Mouse (Mus musculus): Measurements from ENCODE around the gene Fbxw4. TPM values are rescaled to one million over a fixed set of nuclear protein-coding genes. Genes with fewer than 3 reads are reported as not detected.

The Fbxw4 gene
- polyA plus RNA-seq, 1 experiment from 2014 or later, result 4.2 TPM

DNA sequence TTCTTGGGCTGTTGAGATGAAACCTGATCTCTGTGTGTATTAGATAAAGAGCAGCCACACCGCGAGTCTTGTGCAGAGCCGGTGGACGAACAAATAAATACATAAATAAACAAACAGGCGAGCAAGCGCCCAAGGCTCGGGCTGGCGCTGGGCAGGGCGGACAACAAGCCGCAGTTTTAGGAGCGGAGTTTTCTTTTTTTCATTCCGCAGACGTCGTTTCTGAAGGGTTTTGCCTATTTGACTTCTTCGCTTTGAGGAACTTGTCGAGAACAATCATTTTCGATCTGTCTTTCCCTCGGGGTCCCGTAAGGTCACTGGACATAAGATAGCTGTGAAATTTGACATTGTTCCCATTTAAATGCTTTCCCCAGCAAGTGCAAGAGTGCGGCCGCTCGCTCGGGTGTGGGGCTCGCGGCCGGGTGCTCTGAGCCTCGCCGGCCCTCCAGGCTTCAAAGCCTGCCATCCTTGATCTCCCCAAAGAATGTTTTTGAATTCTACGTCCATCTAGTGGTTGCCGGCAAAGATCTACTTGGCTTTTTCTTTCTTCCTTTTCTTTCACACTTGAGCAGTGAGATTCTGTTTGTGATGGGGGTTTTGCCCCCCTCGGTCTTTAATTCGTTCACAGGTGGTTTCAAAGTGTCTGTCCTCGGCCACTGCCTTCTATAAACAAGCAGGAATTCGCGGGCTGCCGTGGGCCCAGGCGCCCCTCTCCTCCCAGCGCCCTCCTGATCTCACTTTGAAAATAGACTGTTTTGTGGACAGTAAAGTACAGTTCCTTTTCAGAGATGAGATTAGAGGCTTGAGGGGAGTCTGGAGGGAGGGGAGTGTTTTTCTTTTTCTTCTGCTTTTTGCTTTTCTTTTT is 15.8 kb upstream of the Fbxw4 start:
- Histone ChIP-seq H3K27me3 (peaks cover 21% of the 10 kb centered on the region; the same call in 1 of the 2 replicates), H3K27ac (no peak overlapping the region), H3K9ac (no peak overlapping the region), H3K4me1 (peaks cover 13% of the 10 kb centered on the region), H3K36me3 (no peaks in the 10 kb centered on the region), H3K4me2 (peak overlapping the region; percentile 52), H3K9me3 (no peaks in the 10 kb centered on the region), H3K4me3 (peak overlapping the region; percentile 32)
- WGBS, result 1% methylated on average over 38 of the region's 38 CpGs
- no peak for ATAC-seq (ENCODE audit: insufficient number of reproducible peaks, low FRiP score, low TSS enrichment, low read depth)

DNA sequence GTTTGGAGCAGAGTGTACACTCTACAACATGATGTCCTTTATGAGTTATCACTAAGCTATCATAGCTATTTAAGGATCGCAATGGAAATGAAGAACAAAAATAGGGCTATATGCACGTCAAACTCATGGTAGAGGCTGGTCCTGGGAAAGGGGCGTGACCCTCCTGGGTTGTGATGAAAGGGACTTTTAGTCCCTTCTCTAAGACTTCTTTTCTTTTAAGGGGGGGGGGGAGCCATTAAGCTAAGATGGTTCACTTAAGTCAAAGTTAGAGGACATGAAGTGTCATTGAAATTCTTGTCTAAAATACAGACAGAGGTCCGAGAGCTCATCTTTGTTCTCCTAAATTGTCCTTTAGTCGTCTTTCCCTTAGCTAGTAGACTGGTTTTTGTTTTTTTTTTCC is 15.1 kb upstream of the Fbxw4 start:
- no peaks in the 10 kb centered on the region for H3K9me3 ChIP-seq
- WGBS, result 31% methylated on average over 5 of the region's 5 CpGs
- peaks cover 21% of the 10 kb centered on the region; the same call in 1 of the 2 replicates for H3K27me3 ChIP-seq
- no peak overlapping the region; the same call in 1 of the 2 replicates for H3K4me2 ChIP-seq
- H3K9ac ChIP-seq, result no peak overlapping the region
- no peaks in the 10 kb centered on the region for H3K36me3 ChIP-seq
- H3K4me3 ChIP-seq, result no peak overlapping the region
- peaks cover 13% of the 10 kb centered on the region for H3K4me1 ChIP-seq
- no peak overlapping the region for H3K27ac ChIP-seq
- no peak for ATAC-seq (ENCODE audit: insufficient number of reproducible peaks, low FRiP score, low TSS enrichment, low read depth)

GRCm38 (mm10) chr19:45672971-45673370 is 12.9 kb upstream of the Fbxw4 start:
- 83% methylated on average over 9 of the region's 9 CpGs for WGBS

GRCm38 (mm10) chr19:45668986-45669385 is 8.9 kb upstream of the Fbxw4 start:
- ATAC-seq (ENCODE audit: insufficient number of reproducible peaks, low FRiP score, low TSS enrichment, low read depth), result no peak
- H3K9me3 ChIP-seq, result no peaks in the 10 kb centered on the region

More at GRCm38 (mm10) chr19:45672971-45673370, 12.9 kb upstream of the Fbxw4 start:
- Histone ChIP-seq H3K27ac (no peak overlapping the region), H3K9ac (no peak overlapping the region), H3K36me3 (no peaks in the 10 kb centered on the region), H3K27me3 (peaks cover 21% of the 10 kb centered on the region; the same call in 1 of the 2 replicates), H3K4me1 (peaks cover 13% of the 10 kb centered on the region), H3K4me2 (no peak overlapping the region), H3K9me3 (no peaks in the 10 kb centered on the region), H3K4me3 (no peak overlapping the region)
- ATAC-seq (ENCODE audit: insufficient number of reproducible peaks, low FRiP score, low TSS enrichment, low read depth), result no peak

DNA sequence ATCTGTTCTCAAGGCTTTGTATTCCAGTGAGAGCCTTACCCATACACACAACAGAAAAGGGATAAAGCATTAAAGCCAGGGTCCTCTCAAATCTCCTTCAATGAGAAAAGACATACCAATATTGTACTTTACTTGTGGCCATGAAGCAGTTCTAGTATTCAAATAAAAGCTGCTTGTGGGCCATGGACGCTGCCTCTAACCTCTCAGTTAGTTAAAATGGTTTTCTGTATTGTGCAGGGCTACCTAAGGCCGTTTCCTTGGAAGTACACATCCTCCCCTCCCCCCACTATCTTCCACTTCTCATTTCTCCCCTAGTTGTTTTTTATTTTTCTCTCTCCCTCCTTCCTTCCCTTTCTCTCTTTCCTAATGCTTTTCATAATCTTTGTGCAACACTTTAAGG is 3.7 kb upstream of the Fbxw4 start:
- no peak for ATAC-seq (ENCODE audit: insufficient number of reproducible peaks, low FRiP score, low TSS enrichment, low read depth)
- Histone ChIP-seq H3K9me3 (no peaks in the 10 kb centered on the region), H3K27me3 (no peaks in the 10 kb centered on the region), H3K9ac (no peak overlapping the region), H3K27ac (no peak overlapping the region), H3K4me3 (no peak overlapping the region), H3K36me3 (no peaks in the 10 kb centered on the region), H3K4me2 (no peak overlapping the region), H3K4me1 (peaks cover 10% of the 10 kb centered on the region)
- WGBS, result 68% methylated on average over 2 of the region's 2 CpGs

More at GRCm38 (mm10) chr19:45668986-45669385, 8.9 kb upstream of the Fbxw4 start:
- Histone ChIP-seq H3K27me3 (no peaks in the 10 kb centered on the region; the same call in 1 of the 2 replicates), H3K4me3 (no peak overlapping the region), H3K4me2 (no peak overlapping the region), H3K27ac (no peak overlapping the region), H3K36me3 (no peaks in the 10 kb centered on the region), H3K4me1 (no peaks in the 10 kb centered on the region), H3K9ac (no peak overlapping the region)
- 84% methylated on average over 4 of the region's 4 CpGs for WGBS

GRCm38 (mm10) chr19:45660503-45660790 is 335 bp upstream of the Fbxw4 start:
- H3K27ac ChIP-seq, result peak overlapping the region; percentile 95
- H3K27me3 ChIP-seq, result no peaks in the 10 kb centered on the region
- H3K9me3 ChIP-seq, result no peaks in the 10 kb centered on the region
- WGBS, result 15% methylated on average over 18 of the region's 18 CpGs
- peak overlapping the region; percentile 70 for H3K4me2 ChIP-seq
- H3K4me1 ChIP-seq, result peaks cover 29% of the 10 kb centered on the region
- H3K4me3 ChIP-seq, result peak overlapping the region; percentile 90
- H3K36me3 ChIP-seq, result no peaks in the 10 kb centered on the region
- no peak for ATAC-seq (ENCODE audit: insufficient number of reproducible peaks, low FRiP score, low TSS enrichment, low read depth)
- H3K9ac ChIP-seq, result peak overlapping the region; percentile 98

DNA sequence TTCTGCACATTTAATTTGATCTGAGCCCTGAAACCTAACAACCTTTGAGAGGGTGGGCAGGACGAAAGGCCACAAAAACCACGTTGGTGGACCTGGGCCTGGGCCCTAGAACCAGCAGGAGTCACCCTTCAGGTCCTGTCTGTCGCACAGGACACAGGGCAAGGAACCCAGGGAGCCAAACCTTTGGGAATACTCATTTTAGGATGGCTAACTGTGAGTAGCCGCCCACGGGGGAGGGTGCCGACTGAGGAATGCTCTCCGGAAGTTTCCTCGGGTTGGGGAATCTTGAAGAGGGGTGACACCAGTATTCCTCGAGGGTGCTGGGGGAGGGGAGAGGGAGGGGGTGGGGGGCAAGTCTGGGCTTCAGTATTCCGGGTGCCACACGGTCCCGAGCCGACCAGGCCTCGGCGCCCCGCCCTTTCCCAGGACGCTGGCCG is 793 bp downstream of the Fbxw4 start:
- peak overlapping the region; percentile 90 for H3K4me3 ChIP-seq
- no peaks in the 10 kb centered on the region for H3K9me3 ChIP-seq
- peak overlapping the region; percentile 95 for H3K27ac ChIP-seq
- peaks cover 31% of the 10 kb centered on the region for H3K4me1 ChIP-seq
- no peaks in the 10 kb centered on the region for H3K27me3 ChIP-seq
- no peaks in the 10 kb centered on the region for H3K36me3 ChIP-seq
- H3K9ac ChIP-seq, result peak overlapping the region; percentile 98
- under 1% methylated on average over 17 of the region's 18 CpGs for WGBS
- 0 out of 2 replicates have a peak, but pooled peaks have one; percentile 5 for ATAC-seq (ENCODE audit: insufficient number of reproducible peaks, low FRiP score, low TSS enrichment, low read depth)
- peak overlapping the region; percentile 70 for H3K4me2 ChIP-seq

GRCm38 (mm10) chr19:45658556-45659268 is 1.4 kb downstream of the Fbxw4 start:
- Histone ChIP-seq H3K27me3 (no peaks in the 10 kb centered on the region), H3K4me1 (peaks cover 31% of the 10 kb centered on the region), H3K36me3 (no peaks in the 10 kb centered on the region), H3K4me2 (peak overlapping the region; percentile 70), H3K4me3 (peak overlapping the region; percentile 90), H3K9me3 (no peaks in the 10 kb centered on the region), H3K9ac (peak overlapping the region; percentile 98; the same call in 1 of the 2 replicates), H3K27ac (peak overlapping the region; percentile 95; the same call in 1 of the 2 replicates)
- ATAC-seq (ENCODE audit: insufficient number of reproducible peaks, low FRiP score, low TSS enrichment, low read depth), result no peak
- 60% methylated on average over 10 of the region's 10 CpGs for WGBS

DNA sequence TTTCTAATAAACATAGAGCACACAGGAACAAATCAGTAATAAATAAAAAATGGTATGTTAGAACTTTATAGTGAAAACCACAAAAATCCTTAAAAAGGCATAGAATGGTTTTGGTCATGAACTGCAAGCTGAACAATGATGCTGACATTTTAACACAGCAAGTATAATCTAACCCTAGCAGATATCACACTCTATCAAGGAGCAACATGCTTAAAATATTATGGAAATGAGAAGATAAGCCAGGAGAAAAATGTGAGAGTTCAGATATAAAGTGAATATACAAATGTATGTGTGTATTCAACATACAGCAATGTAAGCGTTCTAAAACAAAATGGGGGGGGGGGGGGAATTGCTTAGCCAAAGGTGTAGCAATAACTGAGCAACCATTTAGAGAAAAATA is 2.3 kb downstream of the Fbxw4 start:
- ATAC-seq (ENCODE audit: insufficient number of reproducible peaks, low FRiP score, low TSS enrichment, low read depth), result no peak
- H3K4me3 ChIP-seq, result no peak overlapping the region
- H3K4me2 ChIP-seq, result no peak overlapping the region
- no peaks in the 10 kb centered on the region for H3K36me3 ChIP-seq
- H3K9ac ChIP-seq, result no peak overlapping the region
- H3K27me3 ChIP-seq, result no peaks in the 10 kb centered on the region
- H3K9me3 ChIP-seq, result no peaks in the 10 kb centered on the region
- H3K4me1 ChIP-seq, result peaks cover 39% of the 10 kb centered on the region
- no peak overlapping the region for H3K27ac ChIP-seq
- WGBS, result 86% methylated on average over 1 of the region's 1 CpGs

- Histone ChIP-seq H3K27me3 (no peaks in the 10 kb centered on the region), H3K4me1 (peaks cover 46% of the 10 kb centered on the region), H3K4me3 (no peak overlapping the region), H3K4me2 (no peak overlapping the region), H3K9ac (no peak overlapping the region), H3K27ac (no peak overlapping the region), H3K36me3 (no peaks in the 10 kb centered on the region), H3K9me3 (no peaks in the 10 kb centered on the region)
- ATAC-seq (ENCODE audit: insufficient number of reproducible peaks, low FRiP score, low TSS enrichment, low read depth), result no peak
- WGBS, result 51% methylated on average over 8 of the region's 8 CpGs
Observed at GRCm38 (mm10) chr19:45656810-45657595, 3.1 kb downstream of the Fbxw4 start.

- 60% methylated on average over 8 of the region's 8 CpGs for WGBS
- no peaks in the 10 kb centered on the region for H3K9me3 ChIP-seq
- H3K4me3 ChIP-seq, result no peak overlapping the region
- H3K4me2 ChIP-seq, result no peak overlapping the region
- H3K9ac ChIP-seq, result no peak overlapping the region
- H3K27ac ChIP-seq, result no peak overlapping the region
- no peaks in the 10 kb centered on the region for H3K27me3 ChIP-seq
- no peak for ATAC-seq (ENCODE audit: insufficient number of reproducible peaks, low FRiP score, low TSS enrichment, low read depth)
- peaks cover 53% of the 10 kb centered on the region for H3K4me1 ChIP-seq
- H3K36me3 ChIP-seq, result no peaks in the 10 kb centered on the region
Observed at GRCm38 (mm10) chr19:45655870-45656269, 4.2 kb downstream of the Fbxw4 start.

Data from limb, embryonic 15.5 days (tissue).